Mouse (Mus musculus) layer of hippocampus, postnatal 25 days (tissue): Measurements from ENCODE around the gene Gm8369. TPM values are rescaled to one million over a fixed set of nuclear protein-coding genes. Genes with fewer than 3 reads are reported as not detected.
A peak's percentile ranks its signal among the peaks of the same experiment; 100 is the strongest.
"Not testable (repeated sequence)": the region's sequence is repeated elsewhere in the genome, so short reads cannot be mapped to it uniquely, and the experiment has no call there.

ENCODE experiments used
- DNase-seq, 2 experiments: peaks; one replicate each; pipeline ENCODE4 v3.0.0; 2022; ENCODE audit warnings: mixed read lengths in 2 of 2, low spot score in 1 of 2; ENCODE audit errors: extremely low spot score in 1 of 2
- total RNA-seq, 2 experiments: library from RNA; stranded (reverse); gene quantifications; 2 replicates each; pipeline ENCODE4 v1.2.3; 2021

Gm8369 gene
- under 1 TPM in 1 of 2 experiments, not detected in 1; 0.12 TPM for total RNA-seq

DNA sequence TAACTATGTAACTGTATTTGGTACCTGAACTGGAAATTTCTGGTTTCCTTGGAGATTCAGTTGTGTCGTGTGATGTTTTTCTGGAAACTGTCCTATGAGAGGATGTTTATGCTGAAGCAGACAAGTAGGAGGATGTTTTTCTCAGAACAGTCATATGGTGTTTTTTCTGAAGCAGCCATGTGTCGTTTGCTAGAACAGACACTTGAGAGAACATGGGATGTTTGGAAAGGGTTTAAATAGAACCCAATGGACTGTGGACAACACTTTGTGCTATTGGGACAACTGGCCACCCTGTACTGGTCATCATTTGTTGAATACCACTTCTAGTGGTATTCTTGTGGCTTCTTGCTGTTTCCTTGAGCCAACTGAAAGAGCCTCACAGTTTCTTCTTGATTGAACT is at the start of gene Gm8369:
Gm8369 (plus strand) TSS at position 193 of the 400 bp plus-strand sequence.
- peak in 1 of 2 experiments; percentile 9 for DNase-seq

DNA sequence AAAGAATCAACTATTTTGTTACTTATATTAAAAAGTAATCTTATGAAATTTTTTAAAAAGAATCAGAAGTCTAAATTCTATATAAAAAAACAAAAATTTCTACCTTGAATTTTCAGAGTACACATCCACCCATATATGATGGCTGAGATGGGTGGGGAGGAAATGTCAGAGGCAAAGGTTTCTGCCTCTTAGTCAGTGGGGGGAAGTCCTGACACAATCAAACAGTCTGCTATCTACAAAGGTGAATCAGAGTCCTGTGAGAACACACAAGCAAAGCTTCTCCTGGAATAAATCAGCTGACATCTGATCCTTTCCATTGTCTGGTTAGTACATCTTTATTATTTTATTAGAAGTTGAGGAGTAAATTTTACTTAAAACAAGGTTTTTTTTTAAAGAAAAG is 42.4 kb upstream of the Gm8369 start, which contains the start of gene Ms4a4b:
Ms4a4b (plus strand) TSS at position 216 of the 400 bp plus-strand sequence.
- no peak for DNase-seq

DNA sequence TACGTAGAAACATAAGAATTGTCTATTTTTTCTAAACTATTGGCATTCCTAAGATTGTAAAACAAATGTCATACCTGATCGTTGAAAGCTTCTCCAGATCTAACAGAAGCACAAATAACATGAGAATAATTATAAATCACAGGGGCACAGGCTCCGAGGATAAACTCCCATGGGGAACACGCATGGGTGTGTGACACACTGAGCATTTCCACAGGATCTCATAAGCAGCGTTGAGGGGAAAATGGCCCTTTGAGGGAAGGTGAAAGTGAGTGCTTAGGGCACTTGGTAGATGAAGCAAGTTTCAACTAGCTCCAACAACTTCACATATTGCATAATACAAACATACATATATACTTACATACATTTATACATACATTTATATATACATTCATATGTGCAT is 41.8 kb upstream of the Gm8369 start:
- DNase-seq: no peak

DNA sequence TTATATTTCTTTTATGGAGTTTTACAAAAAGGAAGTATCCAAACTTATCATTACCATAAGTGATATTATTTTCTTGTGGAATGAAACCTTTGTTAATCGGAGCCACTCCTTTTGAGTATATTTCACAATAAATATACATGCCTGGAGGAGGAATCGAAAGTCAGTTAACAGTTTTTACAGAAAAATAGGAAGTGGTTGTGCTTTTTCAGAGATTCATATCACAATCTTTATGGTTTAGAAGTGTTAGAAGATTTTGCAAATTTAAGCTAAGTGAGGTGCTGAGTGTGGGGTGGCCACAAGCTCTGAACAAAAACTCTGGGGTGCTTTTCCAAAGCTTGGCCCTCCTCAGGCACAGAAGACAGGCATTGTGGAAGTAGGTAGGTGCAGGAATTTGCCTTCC is 38.5 kb upstream of the Gm8369 start:
- no peak for DNase-seq

DNA sequence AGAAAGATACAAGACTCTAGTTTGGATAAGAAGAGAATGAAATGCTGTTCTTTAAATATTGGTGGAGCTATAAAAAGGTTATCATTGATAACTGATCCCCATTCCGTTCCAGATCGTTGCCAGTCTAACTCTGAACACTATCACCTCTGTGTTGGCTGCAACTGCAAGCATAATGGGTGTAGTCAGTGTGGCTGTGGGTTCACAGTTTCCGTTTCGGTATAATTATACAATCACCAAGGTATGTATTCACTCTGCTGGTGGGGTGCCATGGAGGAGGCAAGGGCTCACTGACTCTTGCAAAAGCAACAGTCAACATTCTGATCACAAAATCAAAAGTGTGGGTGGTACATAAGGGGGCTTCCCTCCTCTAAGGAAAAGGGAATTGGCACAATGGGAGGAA is 26.7 kb upstream of the Gm8369 start:
- not testable (repeated sequence) for DNase-seq

DNA sequence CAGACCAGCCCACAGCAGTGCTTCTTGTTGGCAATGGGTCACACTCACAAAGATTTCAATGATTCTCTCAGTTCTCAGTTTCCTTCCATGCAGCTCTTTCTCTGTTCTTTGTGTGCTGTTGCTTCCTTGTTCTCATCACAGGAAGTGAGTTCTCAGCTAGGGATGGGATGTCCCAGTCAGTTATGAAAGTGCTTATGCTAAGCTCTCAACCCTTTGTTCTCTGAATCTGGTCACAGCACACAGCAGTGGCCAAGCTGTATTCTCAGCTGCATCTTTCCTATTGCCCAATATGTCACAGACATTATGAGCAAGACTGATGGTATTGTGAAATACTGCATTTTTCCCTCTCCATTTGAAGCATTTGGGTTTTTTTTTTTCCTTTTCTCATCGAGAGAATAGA is 20.9 kb upstream of the Gm8369 start:
- DNase-seq: not testable (repeated sequence)

DNA sequence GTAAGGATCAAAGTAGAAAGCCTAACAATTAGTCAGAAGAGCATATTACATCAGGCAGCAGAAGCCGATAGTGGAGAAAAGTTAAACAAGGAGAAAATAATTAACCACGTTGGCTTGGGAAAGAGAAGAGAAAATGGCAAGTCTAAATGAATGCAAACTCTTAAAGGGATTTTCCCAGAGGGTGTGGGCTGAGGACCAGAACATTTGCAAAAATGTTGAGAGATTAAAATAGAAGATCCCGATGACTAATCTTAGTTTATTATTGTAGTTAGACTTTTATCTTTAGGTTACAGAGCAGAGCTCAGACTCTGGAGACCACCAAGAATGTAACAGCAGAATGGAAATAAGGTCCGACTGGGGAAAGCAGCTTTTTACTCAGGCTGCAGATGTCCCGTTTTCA is 19.3 kb upstream of the Gm8369 start:
- DNase-seq: no peak

DNA sequence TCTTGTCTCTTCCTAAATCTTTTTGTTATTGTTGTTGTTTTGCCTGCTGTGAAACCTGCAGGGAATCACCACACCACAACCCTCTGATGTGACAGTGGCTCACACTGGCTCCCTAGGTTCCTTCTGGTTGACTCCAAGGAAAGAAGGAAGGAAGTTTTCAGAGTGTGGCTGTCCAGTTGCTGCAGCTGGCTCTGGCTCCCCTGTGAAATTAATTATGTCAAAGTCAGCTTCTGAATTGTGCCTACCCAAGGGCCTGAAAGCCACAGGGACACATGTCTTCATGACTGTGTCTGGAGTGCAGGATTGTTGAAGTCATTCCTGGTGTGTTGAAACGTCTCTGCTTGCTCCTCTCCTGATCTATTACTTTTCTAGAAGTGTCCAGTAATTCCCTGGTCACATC is 17.4 kb upstream of the Gm8369 start:
- DNase-seq: not testable (repeated sequence)

DNA sequence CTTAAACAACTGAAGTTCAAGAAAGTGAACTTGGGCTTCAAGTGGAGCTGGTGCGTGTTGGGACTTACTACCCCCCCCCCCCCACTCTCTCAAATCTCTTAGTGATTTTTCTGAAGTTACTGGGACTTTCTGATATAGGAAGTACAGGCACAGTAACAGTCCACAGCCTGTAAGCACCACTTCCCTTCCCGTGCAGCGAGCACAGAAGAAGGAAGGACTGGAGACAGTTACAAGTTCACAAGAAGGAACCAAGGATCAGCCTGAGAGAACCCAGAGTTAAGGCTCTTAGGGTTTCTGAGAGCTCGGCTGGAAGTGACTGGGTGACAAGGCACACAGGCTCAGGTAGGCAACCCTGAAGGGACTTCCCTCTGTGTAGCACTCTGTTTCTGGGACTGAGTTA is 16.5 kb upstream of the Gm8369 start, which contains the start of gene Ms4a6c:
Ms4a6c (plus strand) TSS at position 152 of the 400 bp plus-strand sequence.
- DNase-seq: not testable (repeated sequence)

DNA sequence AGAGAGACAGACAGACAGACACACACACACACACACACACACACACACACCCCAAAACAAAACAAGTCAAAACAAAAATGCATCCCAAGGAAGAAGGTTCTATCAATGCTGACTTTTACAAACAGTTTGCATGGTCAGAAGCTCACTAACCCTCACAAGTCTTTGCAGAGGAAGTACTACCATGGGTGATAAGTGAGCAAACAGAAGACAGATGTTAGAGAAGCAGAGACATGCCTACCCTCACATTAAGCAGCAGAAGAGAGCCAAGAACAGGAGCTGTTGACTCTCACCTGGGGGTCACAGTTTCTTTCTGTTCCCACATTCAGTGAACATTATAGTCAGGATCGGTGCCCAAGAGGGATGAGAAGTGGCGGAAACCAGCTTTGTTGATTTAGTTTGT is 6.0 kb upstream of the Gm8369 start:
- no peak for DNase-seq

DNA sequence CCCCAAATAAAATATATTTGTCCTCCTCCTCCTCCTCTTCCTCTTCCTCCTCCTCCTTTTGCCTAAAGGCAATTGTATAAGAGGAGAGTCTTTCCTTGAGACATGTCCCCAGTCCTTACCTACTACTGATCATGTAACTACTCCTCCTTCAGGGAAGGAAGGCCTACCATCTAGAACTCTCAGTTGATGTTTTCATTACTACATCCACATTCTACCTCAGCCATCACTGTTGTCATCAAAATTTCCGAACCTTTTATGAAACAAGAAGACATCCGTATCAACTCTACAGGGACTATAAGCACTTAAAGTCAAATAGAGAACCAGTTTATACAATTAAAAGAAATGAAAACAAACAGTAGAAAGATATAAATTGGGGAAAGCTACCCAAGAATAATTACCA is 3.1 kb upstream of the Gm8369 start:
- no peak for DNase-seq

DNA sequence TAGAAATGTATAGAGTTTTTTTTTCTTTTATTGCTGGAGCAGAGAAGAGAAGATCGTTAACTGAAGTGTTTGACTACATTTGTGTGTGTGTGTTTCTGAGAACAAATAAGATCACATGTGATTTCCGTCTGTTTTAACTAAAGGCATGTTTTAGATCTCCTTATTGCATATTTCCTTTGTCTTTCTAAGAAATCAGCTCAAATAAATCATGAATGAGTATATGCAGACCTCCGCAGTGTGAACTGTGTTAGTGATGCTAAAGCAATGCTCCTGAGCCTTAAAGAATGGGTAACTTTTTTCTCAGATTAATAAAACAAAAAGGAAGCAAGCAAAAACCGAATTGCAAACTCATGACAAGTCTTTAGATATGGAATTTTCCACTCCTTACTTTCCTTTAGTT is 1.8 kb upstream of the Gm8369 start:
- no peak for DNase-seq

DNA sequence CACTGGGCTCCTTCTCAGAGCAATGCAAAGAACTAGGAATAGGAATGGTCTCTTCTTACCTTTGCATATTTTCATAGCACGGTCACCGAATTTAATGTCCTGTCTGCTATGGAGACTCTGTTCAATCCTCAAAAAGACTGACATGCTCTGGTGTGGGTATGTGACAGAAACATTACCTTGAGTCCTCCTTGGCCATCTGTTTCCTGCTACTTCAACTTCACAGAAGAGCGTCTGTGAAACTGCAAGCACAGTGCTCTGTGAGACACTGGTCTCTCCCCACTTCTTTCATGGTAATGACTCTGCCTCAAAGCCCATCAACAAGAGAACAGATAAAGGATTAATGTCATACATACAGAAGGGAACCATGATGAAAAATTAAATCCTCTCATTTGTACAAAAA is 1.4 kb upstream of the Gm8369 start:
- no peak for DNase-seq

DNA sequence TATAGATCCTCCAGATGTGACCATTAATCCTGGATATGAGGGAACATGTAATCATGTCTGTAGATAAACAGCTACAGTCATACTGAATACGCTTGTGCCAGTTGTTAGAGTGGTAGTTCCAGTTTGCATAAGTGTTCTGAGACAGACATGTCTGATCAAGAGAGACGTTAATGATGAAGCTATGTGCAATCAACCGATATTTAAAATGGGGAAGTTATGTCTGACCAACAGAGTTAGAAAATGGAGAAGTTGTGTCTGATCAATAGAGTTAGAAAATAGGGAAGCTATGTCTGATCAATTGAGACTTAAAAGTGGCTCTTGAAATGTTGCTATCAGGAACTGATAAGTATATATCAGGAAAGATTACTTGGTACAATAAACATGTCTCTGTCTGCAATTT is 472 bp upstream of the Gm8369 start:
- DNase-seq: no peak

DNA sequence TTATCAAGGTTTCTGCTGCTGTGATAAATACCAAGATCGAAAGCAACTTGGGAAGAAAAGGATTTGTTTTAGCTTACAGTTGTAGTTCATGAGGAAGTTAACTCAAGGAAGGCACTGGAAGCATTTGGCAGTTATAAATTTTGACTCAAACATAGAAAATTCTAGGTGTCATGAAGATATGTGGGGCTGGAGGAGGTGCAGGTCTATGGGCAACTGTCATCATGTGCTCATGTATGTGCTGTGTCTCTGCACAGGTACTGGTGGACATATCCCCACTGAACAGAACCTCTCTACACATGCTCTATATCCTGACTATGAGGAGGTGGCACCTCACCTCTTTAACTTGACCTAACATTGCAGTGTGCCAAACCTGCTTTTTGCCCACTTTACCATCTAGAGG is 861 bp downstream of the Gm8369 start:
- DNase-seq: no peak

DNA sequence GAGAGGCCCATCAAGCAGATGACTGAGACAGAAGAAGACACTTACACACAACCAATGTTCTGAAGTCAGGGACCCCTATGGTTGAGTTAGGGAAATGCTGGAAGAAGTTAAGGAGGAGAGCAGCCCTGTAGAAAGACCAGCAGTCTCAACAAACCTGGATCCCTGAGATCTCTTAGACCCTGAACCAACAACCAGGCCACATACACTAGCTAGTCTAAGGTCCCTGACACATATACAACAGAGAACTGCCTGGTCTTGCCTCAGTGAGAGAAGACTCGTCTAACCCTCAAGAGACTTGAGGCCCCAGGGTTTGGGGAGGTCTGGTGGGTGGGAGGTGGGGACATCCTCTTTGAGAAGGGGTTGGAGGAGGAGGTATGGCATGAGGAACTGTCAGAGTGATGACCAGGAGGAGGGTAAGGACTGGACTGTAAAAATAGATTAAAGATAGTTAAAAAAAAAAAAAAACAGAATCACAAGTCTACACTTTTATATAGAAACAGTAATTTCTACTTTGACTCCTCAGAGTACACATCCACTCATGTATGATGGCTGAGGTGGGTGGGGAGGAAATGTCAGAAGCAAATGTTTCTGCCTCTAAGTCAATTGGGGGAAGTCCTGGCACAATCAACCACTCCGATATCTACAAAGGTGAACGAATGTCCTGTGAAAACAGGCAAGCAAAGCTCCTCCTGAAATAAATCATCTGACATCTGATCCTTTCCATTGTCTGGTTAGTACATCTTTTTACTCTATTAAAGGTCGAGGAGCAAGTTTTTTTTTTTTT is 5.9 kb downstream of the Gm8369 start:
- no peak for DNase-seq

DNA sequence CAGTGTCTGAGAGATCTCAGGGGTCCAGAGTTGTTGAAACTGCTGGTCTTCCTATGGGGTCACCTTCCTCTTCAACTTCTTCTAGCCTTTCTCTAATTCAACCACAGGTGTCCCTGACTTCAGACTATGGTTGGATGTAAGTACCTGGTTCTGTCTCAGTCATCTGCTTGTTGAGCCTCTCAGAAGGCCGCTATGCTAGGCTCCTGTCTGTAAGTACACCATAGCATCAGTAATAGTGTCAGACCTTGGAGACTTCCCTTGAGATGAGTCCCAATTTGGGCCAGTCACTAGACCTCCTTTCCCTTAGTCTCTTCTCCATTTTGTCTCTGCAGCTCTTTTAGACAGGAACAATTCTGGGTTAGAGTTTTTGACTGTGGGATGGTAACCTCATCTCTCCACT is 6.9 kb downstream of the Gm8369 start:
- no peak for DNase-seq

DNA sequence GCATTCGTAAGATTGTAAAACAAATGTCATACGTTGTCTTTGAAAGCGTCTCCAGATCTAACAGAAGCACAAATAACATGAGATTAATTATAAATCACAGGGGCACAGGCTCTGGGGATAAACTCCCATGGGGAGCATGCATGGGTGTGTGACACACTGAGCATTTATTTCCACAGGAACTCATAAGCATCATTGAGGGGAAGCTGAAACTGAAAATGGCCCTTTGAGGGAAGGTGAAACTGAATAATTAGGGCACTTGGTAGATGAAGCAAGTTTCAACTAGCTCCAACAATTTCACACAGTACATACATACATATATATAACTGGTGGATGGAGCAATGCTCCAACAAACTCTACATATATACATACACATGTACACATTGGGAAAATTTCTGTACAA is 8.8 kb downstream of the Gm8369 start:
- no peak for DNase-seq

DNA sequence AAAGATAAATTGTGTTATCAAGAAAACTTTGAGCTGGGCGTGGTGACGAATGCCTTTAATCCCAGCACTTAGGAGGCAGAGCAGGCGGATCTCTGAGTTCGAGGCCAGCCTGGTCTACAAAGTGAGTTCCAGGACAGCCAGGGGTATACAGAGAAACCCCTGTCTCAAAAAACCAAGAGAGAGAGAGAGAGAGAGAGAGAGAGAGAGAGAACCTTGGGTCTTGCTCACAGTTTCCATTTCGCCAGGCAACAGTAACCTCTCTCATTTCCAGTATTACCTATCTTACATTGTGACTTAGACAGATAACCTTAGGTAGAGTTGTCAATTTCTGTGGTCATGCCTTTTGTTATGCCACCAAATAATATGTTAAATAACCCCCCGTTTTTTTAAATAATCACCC is 10.6 kb downstream of the Gm8369 start:
- no peak for DNase-seq

DNA sequence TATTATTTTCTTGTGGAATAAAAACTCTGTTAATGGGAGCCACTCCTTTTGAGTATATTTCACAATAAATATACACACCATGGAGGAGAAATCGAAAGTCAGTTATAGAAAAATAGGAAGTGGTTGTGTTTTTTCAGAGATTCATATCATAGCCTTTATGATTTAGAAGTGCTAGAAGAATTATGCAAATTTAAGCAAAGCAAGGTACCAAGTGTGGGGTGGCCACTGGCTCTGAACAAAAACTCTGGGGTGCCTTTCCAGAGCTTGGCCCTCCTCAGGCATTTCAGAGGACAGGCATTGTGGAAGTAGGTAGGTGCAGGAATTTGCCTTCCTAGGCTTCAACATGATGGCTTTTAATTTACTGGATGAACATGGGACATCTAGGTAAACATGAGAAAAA is 11.6 kb downstream of the Gm8369 start:
- DNase-seq: not testable (repeated sequence)

DNA sequence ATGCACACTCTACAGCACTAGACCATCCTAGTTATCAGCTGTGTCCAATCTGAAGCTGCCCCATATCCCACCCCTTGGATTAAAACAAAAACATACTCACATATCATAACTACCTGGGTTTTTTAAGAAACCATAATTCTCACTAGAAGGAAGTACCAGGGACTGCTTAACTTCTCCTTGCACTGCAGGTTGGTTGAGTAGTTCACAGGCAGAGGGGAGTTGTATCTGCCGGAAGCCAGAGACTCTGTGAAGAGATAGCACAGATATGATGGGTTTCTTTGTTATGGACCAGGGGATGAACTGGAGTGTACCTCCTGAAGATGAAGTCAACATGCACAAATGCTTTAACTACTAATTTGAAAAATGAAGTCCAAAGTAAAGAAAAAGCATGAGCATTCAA is 15.1 kb downstream of the Gm8369 start:
- no peak for DNase-seq

DNA sequence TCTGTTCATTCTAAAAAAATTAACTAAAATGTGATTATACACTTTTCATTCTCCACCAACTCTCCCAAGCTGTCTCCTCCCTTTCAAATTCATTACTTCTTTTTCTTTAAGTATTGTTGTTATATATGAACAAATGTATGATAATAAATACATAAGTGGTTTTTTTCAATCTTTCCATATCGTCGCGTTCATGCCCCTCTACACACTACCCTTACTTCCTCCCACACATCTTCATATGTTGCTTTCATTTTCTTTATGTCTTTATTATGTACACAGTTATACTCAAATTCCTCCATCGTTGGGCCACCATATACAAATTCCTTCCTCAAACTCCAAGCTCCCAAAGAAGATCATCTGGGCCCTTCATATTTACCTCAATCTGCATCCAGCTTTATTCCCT is 15.6 kb downstream of the Gm8369 start:
- DNase-seq: no peak
